Mouse (Mus musculus): ENCODE results near the gene Ddx27.

Ddx27 gene

DNA sequence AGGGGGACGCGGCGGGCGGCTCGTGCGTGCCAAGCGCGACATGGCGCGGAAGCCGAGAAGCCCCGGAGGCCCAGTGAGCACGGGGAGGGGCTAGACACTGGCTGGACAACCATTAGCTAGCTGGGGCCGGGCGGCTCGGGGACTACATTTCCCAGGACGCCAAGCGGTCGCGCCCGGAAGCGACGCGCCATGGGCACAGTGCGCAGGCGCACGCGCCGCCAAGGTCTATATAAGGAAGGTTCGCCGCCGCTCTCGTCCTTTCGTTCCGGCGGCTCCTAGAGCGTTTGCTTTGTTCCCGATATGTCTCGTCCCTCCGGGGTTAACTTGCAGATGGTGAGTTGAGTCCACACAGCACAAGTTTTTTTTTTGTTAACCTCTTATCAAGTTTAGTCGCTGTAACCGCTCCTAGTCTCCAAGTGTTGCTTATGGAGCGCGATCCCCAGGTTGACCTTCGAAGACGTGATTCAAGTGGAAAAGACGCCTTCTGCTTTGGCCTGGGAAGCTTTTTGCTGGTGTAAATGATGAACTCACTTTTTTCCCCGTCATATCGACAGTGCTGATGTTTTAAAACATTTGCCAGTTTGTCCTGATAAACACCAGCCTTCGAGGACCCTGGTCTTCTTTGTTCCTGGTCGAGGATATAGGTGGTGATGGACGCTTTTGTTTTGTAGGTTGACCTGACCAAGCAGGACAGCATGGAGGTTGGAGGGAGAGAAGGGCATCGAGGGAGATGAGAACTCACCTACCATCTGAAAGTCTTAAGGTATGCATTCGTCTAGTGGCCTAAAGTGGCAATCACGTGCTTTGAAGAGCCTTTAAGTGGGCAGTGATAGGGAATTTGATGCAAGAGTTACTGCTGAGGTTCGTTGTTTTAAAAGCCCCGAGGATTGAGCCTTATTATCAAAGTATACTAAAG is 48.2 kb downstream of the Ddx27 start, which contains the start of gene Znfx1:
TSS of gene Znfx1 (minus strand) at position 51 of the 916 bp plus-strand sequence.
- peak; percentile 96 to 97 for DNase-seq (ENCODE audit: low spot score in 2 of 2)

GRCm38 (mm10) chr2:167063906-167064496 is 49.0 kb downstream of the Ddx27 start:
- DNase-seq (ENCODE audit: low spot score in 2 of 2) = no peak

- no peak for DNase-seq (ENCODE audit: low spot score in 2 of 2)
These were observed 49.8 kb downstream of the Ddx27 start for GRCm38 (mm10) chr2:167064601-167065295.

DNA sequence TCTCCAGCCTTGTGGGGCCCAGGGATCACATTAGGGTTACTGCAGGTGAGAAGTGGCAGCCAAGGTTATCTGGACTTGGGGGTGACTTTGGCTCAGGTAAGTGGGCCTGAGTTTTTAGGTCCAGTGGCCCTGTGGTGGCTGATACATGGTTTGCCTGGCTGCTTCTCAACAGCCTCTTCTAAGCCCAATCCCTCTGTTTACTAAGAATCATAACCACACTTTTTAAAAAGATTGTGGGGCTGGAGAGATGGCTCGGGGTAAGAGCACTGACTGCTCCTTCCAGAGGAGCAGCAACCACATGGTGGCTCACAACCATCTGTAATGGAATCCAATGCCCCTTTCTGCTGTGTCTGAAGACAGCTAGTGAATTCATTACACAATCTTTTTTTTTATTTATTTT is 51.0 kb downstream of the Ddx27 start:
- DNase-seq (ENCODE audit: low spot score in 2 of 2) = no peak

GRCm38 (mm10) chr2:167066528-167067516 is 51.8 kb downstream of the Ddx27 start:
- DNase-seq (ENCODE audit: low spot score in 2 of 2) = no peak

- DNase-seq (ENCODE audit: low spot score in 2 of 2) = no peak
These were observed 52.6 kb downstream of the Ddx27 start for GRCm38 (mm10) chr2:167067575-167067974.

DNA sequence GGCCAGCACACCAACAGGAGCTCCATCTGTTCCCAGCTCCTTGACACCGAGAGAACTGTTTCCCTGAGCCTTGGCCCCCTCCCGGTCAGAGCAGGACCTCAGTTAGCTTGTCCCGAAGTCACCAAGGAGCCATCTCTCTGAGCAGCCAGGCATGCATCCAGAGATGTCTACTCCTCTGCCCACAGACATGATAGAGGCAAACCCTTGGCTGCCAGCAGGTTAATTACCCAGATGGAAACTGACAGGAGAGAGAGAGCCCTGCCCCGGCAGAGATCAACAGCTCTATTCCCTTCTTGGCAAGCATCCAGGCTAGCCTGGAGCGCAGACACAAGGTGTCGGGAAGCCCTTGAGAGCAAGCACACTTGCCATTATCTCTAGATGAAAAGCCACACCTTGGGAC is 55.3 kb downstream of the Ddx27 start:
- no peak for DNase-seq (ENCODE audit: low spot score in 2 of 2)

DNA sequence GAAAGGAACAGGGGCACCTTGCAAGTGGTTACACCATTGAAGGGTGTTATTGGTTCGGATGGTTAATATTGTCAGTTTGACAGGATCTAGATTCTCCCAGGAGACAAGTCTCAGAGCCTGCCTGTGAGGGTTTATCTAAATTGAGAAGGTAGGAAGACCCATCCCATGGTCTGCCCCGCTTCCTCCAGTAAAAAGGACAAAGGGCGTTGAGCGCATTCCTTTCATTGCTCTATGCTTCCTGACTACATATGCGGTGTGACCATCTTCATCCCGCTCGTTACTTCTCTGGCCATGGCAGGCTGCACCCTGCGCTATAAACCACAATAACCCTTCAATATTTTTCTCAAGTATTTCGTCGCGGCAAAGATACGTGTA is 56.3 kb downstream of the Ddx27 start:
- DNase-seq (ENCODE audit: low spot score in 2 of 2) = no peak

- peak; percentile 86 to 95 for DNase-seq (ENCODE audit: low spot score in 2 of 2)
These were observed 56.9 kb downstream of the Ddx27 start for GRCm38 (mm10) chr2:167071641-167072601.

DNA sequence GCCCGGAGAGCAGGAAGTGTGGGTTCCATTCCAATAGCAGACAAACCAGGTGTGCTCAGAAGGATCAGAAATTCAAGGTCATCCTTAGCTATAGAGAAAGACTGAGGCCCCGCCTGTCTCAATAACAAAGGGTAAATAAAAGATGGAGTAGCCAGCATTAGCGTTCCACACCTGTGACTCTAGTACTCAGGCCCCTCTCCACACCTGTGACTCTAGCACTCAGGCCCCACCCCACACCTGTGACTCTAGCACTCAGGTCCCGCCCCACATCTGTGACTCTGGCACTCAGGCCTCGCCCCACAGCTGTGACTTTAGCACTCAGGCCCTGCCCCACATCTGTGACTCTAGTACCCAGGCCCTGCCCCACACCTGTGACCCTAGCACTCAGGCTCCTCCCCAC is 59.6 kb downstream of the Ddx27 start:
- DNase-seq (ENCODE audit: low spot score in 2 of 2) = no peak

- DNase-seq (ENCODE audit: low spot score in 2 of 2) = no peak
These were observed 61.4 kb downstream of the Ddx27 start for GRCm38 (mm10) chr2:167076352-167076751.

DNA sequence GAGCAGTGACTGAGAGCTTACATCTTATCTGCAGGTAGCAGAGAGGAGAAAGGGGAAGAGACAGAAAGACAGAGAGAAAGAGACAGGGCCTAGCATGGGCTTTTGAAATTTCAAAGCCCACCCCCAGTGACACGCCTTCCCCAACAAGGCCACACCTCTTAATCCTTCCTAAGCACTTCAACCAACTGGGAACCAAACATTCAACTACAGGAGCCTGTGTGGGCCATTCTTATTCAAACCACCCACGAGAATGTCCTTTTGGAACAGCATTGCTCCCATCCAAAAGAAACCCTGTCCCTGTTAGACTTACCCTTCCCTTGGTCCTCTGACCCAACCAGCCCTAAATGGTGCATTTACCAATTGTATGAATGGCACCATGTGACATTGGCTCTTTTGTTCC is 61.8 kb downstream of the Ddx27 start:
- DNase-seq (ENCODE audit: low spot score in 2 of 2) = no peak

DNA sequence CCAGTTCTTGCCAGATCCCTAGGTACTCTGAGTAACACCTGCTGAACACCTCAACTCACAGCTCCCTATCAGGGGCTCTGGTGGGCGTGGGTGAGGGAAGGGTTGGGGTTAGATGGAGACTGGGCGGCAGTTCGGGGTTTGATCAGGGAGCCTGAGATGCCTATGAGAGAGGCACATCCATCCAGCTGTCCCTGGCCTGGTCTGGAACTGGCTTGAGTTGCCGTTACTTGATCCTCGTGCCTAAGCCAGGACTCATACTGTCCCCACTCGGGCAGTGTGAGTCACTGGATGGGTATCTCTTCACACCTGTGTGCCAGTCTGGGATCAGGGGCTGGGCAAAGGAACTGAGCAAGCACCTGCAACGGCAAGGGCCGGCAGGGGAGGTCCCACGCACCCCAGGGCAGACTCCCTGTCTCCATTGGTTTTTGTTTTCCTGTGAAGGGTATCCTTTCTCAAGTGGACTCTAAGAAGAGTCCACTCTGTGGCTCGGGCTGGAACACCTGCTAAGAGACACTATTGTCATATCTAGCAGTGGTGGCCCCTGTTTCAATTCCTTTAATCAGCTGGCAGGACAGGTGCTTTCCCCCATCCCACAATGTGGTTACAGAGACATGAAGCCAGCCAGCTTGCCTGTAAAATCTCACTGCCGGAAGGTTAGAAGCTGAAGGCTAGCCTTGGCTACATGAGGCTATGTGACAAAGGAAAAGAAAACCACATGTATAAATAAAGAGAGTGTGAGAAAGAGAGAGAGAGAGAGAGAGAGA is 62.4 kb downstream of the Ddx27 start:
- no peak for DNase-seq (ENCODE audit: low spot score in 2 of 2)

DNA sequence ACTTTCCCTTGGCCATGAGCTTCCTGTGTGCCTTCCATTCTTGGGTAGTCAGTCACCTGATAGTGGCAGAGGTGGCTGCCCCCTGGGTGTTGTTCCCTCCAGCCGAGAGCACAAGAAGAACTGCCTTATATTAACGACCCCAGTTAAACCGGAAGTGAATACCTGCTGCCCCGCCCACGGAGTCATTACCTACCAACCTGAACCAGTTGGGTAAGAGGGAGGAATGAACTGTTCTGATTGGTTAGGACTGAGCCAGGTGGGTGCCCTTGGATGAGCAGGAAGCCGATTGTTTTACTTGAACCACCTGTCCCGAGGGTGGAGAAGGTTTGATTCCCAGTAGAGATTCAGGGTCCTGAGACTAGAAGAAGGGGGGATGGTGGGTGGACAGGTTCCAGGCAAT is 63.5 kb downstream of the Ddx27 start:
- no peak for DNase-seq (ENCODE audit: low spot score in 2 of 2)

GRCm38 (mm10) chr2:167078931-167079495 is 64.0 kb downstream of the Ddx27 start:
- DNase-seq (ENCODE audit: low spot score in 2 of 2) = no peak

GRCm38 (mm10) chr2:167079535-167080257 is 64.7 kb downstream of the Ddx27 start:
- no peak for DNase-seq (ENCODE audit: low spot score in 2 of 2)

GRCm38 (mm10) chr2:167080387-167080786 is 65.4 kb downstream of the Ddx27 start:
- DNase-seq (ENCODE audit: low spot score in 2 of 2) = no peak

DNA sequence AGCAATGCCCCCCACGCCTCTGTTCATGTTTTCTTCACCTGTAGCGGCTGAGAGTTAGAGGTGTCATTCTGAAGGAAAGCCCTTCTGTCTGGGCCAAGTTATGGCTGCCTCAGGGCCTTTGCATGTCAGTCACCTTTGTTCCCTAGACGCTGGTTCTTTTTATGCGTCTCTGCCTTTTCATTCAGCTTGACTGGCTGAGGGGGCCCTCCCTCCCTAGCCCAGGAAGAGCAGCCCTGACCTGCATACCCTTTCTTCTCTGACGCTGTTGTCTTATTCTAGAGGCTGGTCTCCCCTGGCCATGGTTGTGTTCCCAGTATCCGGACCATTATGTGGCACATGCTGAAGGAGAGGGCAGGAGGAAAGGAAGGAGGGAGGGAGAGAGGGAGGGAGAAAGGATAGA is 66.1 kb downstream of the Ddx27 start:
- DNase-seq (ENCODE audit: low spot score in 2 of 2) = no peak

Measured in natural killer cell, adult 2 months (primary cell).